Mouse (Mus musculus) right cerebral cortex, adult 2 months (tissue): ENCODE measurements around the gene Pde11a.
"Not testable (repeated sequence)": the region's sequence is repeated elsewhere in the genome, so short reads cannot be mapped to it uniquely, and the experiment has no call there.

Experiments used
- DNase-seq, 2 experiments: peaks; one replicate each; pipeline ENCODE4 v3.0.0; 2021 to 2022; ENCODE audit warnings: low spot score in 2 of 2

Gene Pde11a

GRCm38 (mm10) chr2:75991581-75992205, 346.9 kb downstream of the Pde11a start:
- no peak for DNase-seq

DNA sequence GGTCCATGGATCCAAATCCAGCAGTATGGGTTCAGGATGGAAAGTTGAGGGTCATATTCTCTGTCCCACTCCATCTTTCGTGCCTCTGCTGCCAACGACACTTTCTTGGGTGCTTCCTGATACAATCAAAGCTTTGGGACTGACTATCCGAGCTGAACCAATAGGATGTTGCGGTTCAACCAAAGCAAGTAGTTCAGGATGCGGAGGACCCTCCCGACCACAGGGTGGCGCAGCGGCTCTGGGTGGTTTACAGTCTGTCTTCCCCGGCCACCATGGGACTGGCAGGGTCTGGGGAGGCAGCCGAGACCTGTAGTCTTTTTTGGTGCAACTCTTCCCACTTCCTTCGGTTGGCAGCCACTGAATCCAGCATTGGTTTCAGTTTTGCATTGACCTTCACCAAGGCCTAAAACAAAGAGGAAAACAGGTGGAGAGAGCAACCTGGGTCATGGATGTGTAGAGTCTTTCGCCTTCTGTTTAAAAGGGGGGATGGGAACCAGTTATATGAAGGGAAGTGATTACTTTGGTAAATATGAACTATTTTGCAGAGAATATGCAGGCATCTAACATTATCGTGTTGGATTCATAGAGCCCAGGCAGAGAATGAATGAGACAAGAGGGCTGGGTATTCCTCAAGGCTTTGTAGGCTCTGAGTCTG, 347.6 kb downstream of the Pde11a start:
- peak; percentile 45 to 47 for DNase-seq

- no peak for DNase-seq
Measured at GRCm38 (mm10) chr2:75989694-75990093, 348.9 kb downstream of the Pde11a start.

DNA sequence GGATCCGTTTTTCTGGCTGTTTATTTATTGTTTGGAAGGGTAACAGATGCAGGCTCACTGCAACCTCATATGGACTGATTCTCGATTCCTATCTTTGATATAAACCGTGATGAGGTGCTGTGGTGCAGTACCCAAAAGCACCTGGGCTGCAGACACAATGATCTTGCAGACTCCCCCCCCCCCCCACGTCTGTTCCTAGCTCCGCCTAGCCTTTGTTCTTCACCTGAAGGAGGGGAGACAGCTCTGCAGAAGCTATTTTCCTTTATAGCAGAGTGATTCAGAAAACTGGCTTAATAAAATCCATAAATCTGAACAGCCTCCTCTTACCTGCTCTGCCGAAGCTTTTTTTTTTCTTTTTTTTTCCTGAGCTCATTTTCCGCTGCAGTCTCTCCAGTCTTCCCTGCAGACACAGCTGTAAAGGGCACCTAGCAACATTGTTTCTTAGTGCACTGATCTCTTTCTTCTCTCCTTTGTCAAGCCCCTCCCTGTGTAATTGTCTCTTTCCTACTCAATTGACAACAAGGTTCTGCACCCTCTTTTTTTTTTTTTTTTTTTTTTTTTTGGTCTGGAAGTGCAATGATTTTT, 349.7 kb downstream of the Pde11a start:
- DNase-seq: peak in 1 of 2 experiments; percentile 9

- no peak for DNase-seq
Measured at GRCm38 (mm10) chr2:75988378-75988777, 350.2 kb downstream of the Pde11a start.

DNA sequence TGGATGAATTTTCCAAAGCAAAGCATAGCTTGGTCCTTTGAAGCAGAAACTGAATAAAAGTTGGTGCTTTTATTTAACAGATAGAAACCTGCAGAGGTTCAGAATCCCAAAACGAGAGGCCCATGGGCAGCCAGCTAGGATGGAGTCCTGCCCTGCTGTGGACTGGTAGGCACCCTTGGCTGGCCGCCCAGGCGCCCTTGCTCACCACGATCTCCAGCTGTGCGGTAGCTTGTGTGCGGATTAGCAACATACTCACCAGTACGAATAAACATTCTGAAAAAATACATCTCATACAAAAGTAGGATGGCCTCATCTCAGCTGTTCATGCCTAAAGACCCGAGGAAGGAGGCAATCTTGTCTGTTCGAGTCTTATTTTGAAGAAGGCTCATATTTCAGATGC, 350.8 kb downstream of the Pde11a start:
- DNase-seq: no peak

GRCm38 (mm10) chr2:75985124-75985523, 353.4 kb downstream of the Pde11a start:
- peak; percentile 66 to 79 for DNase-seq

GRCm38 (mm10) chr2:75983847-75984246, 354.7 kb downstream of the Pde11a start:
- DNase-seq: no peak

DNA sequence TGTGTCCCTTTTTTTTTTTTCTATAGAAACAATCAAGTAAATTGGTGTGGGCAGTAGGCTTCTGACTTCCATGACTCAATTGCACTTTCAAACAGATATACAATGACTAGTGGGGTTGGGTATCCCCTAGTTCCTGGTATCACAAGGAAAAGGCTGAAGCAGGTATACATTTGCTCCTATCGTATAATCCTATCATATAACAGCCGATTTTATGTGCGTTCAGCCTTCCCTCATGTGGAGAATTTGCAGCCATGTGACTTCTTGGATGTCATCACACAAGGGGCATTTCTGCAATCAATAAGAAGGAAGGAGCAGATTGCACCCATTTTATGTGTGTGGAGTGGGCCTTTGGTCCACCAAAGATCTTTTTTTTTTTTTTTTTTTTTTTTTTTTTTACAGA, 355.5 kb downstream of the Pde11a start:
- DNase-seq: no peak

GRCm38 (mm10) chr2:75982626-75983025, 355.9 kb downstream of the Pde11a start:
- no peak for DNase-seq

DNA sequence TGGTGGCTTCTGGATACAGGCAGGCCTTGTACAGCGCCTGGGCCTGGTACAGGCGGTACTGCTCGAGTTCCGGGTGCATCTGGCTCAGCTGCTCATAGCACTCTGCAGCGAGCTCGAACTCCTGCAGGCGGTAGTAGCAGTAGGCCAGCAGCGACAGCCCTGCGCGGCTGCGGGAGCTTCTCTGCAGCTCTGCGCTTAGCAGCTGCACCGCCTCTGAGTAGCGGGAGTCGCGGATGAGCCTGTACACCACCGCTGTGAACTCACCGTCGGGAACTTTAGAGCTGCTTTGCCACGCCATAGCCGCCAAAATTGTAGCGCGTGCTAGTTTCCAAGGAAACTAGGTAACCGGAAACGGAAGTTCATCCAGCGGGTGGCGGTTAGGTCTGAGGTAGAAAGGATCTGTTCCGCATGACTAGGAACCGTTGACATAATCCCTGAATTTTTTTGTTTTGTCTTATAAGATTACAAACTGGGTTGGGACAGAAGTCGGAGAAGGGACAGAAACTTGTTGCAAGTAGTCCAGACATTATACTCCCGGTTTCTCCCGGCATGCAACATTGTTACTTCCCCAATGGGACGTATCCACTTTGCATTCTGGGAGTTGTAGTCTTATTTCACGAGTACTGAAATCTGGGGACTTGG, 357.0 kb downstream of the Pde11a start, which contains the start of gene Ttc30a1:
Gene Ttc30a1 (minus strand): TSS at position 528 of the 642 bp plus-strand sequence.
- DNase-seq: peak; percentile 76 to 88

DNA sequence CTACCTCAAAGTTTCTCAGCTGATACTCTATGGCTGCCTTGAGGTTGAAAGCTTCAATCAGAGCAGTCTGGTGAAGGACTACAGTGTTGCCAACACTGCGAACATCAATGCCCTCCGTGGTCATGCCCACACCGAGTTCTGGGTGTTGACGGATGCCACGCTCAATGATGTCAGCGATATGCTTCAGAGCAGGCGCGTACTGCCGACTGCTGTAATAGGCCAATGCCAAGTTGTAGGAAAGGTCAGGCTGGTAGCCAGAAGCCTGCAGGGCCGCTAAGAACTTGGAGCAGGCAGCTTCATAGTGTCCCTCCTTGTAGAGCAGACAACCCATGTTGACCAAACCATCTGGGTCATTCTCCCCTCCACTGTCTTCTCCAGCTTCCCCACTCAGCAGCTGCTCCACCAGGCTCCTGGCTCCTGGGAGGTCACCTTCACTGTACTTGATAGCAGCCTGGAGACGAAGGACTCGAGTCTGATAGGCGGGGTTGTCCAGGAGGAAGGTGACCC, 357.6 kb downstream of the Pde11a start:
- DNase-seq: not testable (repeated sequence)

GRCm38 (mm10) chr2:75977752-75978368, 360.7 kb downstream of the Pde11a start, which contains the start of gene Ttc30a2:
Gene Ttc30a2 (minus strand): TSS chr2:75978170.
- not testable (repeated sequence) for DNase-seq

GRCm38 (mm10) chr2:75976070-75976469, 362.5 kb downstream of the Pde11a start:
- not testable (repeated sequence) for DNase-seq

DNA sequence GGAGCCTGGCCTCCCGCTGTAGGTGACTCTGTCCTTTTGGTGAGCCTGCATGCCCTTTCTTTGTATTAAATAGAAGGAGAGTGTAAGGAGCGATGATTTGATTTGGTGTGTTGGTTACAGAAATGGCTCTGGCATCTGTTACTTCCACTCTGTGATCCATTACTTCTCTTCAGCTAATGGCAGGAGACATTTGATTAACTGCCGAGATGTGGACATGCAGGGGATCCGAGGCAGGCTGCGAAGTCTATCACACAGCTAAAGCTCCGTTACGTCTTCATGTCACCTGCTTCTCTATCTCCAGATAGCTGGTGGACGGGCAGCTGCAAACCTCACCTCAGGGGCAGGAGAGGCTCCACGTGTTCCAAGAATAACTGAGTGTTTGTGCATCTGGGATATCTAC, 364.4 kb downstream of the Pde11a start:
- DNase-seq: no peak

- peak; percentile 72 to 83 for DNase-seq
Measured at GRCm38 (mm10) chr2:75964972-75965371, 373.6 kb downstream of the Pde11a start.

GRCm38 (mm10) chr2:75964512-75964911, 374.1 kb downstream of the Pde11a start:
- peak; percentile 47 to 51 for DNase-seq

GRCm38 (mm10) chr2:75964051-75964450, 374.5 kb downstream of the Pde11a start:
- DNase-seq: no peak

DNA sequence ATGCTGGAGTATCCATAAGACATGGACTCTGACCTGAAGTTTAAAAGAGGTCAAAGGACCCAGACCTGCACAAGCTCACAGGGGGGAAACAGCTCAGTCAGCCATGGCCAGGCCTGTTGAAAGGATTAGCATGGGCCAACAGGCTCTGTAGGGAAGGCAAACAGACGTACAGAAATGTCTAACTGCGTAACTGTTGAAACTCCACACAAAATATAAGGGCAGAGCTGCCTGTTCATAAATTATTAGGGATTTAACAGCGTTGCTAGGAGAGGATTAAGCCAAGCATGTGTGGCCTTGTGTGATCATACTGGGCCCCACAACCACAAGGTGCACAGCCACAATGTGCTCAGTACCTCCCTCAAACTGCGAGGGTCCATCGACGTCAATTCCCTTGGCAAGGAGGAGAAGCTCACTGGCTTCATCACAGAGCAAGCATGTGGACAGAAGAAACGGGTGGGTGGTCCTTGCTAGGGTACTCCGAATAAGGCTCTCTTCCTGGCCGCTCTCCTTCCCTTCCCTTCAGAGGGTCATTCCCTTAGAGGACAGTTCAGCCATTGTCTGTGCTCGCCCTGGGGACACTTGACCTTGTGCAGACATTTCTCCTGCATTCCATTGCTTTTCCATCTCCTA, 375.2 kb downstream of the Pde11a start:
- no peak for DNase-seq

GRCm38 (mm10) chr2:75960366-75961330, 377.9 kb downstream of the Pde11a start:
- DNase-seq: no peak
